Mouse (Mus musculus): ENCODE measurements around the gene Gas2l3.

Gene Gas2l3

GRCm38 (mm10) chr10:89444381-89444780 lies 614 bp upstream of the Gas2l3 start:
- DNase-seq (ENCODE audit: low spot score in 2 of 2): no peak

GRCm38 (mm10) chr10:89443115-89443622 lies 598 bp downstream of the Gas2l3 start:
- DNase-seq (ENCODE audit: low spot score in 2 of 2): peak in 1 of 2 experiments; percentile 8

GRCm38 (mm10) chr10:89442640-89443039 lies 1.1 kb downstream of the Gas2l3 start:
- DNase-seq (ENCODE audit: low spot score in 2 of 2): no peak

GRCm38 (mm10) chr10:89441961-89442360 lies 1.8 kb downstream of the Gas2l3 start:
- no peak for DNase-seq (ENCODE audit: low spot score in 2 of 2)

GRCm38 (mm10) chr10:89439380-89439779 lies 4.4 kb downstream of the Gas2l3 start:
- DNase-seq (ENCODE audit: low spot score in 2 of 2): no peak

GRCm38 (mm10) chr10:89437996-89438395 lies 5.8 kb downstream of the Gas2l3 start:
- DNase-seq (ENCODE audit: low spot score in 2 of 2): no peak

- DNase-seq (ENCODE audit: low spot score in 2 of 2): no peak
Measured at GRCm38 (mm10) chr10:89437472-89437871, 6.3 kb downstream of the Gas2l3 start.

- no peak for DNase-seq (ENCODE audit: low spot score in 2 of 2)
Measured at GRCm38 (mm10) chr10:89435920-89436319, 7.8 kb downstream of the Gas2l3 start.

GRCm38 (mm10) chr10:89435413-89435812 lies 8.4 kb downstream of the Gas2l3 start:
- no peak for DNase-seq (ENCODE audit: low spot score in 2 of 2)

- DNase-seq (ENCODE audit: low spot score in 2 of 2): no peak
Measured at GRCm38 (mm10) chr10:89434509-89435210, 9.1 kb downstream of the Gas2l3 start.

- DNase-seq (ENCODE audit: low spot score in 2 of 2): no peak
Measured at GRCm38 (mm10) chr10:89432743-89433142, 11.0 kb downstream of the Gas2l3 start.

GRCm38 (mm10) chr10:89430751-89431150 lies 13.0 kb downstream of the Gas2l3 start:
- no peak for DNase-seq (ENCODE audit: low spot score in 2 of 2)

GRCm38 (mm10) chr10:89424800-89425393 lies 18.9 kb downstream of the Gas2l3 start:
- no peak for DNase-seq (ENCODE audit: low spot score in 2 of 2)

GRCm38 (mm10) chr10:89424217-89424616 lies 19.6 kb downstream of the Gas2l3 start:
- DNase-seq (ENCODE audit: low spot score in 2 of 2): peak in 1 of 2 experiments; percentile 36

GRCm38 (mm10) chr10:89423164-89423778 lies 20.5 kb downstream of the Gas2l3 start:
- no peak for DNase-seq (ENCODE audit: low spot score in 2 of 2)

GRCm38 (mm10) chr10:89422504-89423158 lies 21.1 kb downstream of the Gas2l3 start:
- DNase-seq (ENCODE audit: low spot score in 2 of 2): no peak

- no peak for DNase-seq (ENCODE audit: low spot score in 2 of 2)
Measured at GRCm38 (mm10) chr10:89417966-89418365, 25.8 kb downstream of the Gas2l3 start.

- DNase-seq (ENCODE audit: low spot score in 2 of 2): no peak
Measured at GRCm38 (mm10) chr10:89415478-89415877, 28.3 kb downstream of the Gas2l3 start.

- no peak for DNase-seq (ENCODE audit: low spot score in 2 of 2)
Measured at GRCm38 (mm10) chr10:89407551-89407950, 36.2 kb downstream of the Gas2l3 start.

- DNase-seq (ENCODE audit: low spot score in 2 of 2): no peak
Measured at GRCm38 (mm10) chr10:89406733-89407484, 36.9 kb downstream of the Gas2l3 start.

- DNase-seq (ENCODE audit: low spot score in 2 of 2): no peak
Measured at GRCm38 (mm10) chr10:89404936-89405335, 38.8 kb downstream of the Gas2l3 start.
